Mouse (Mus musculus) cerebellum, postnatal 36 days (tissue): Measurements from ENCODE around the gene Nlrp1b.

Source experiments
- DNase-seq, 2 experiments: peaks; one replicate each; pipeline ENCODE4 v3.0.0; 2021 to 2022; ENCODE audit warnings: mixed read lengths in 2 of 2

Gene Nlrp1b

GRCm38 (mm10) chr11:71230684-71231480, at the start of gene Nlrp1b:
TSS of gene Nlrp1b (minus strand) at chr11:71230733.
- no peak for DNase-seq

- no peak for DNase-seq
Observed at GRCm38 (mm10) chr11:71261036-71261435, 30.5 kb upstream of the Nlrp1b start.

- no peak for DNase-seq
Observed at GRCm38 (mm10) chr11:71251333-71251732, 20.8 kb upstream of the Nlrp1b start.

GRCm38 (mm10) chr11:71224614-71225013, 5.9 kb downstream of the Nlrp1b start:
- DNase-seq, result no peak

- no peak for DNase-seq
Observed at GRCm38 (mm10) chr11:71202703-71203102, 27.8 kb downstream of the Nlrp1b start.

- no peak for DNase-seq
Observed at GRCm38 (mm10) chr11:71199349-71199748, 31.2 kb downstream of the Nlrp1b start.

- no peak for DNase-seq
Observed at GRCm38 (mm10) chr11:71169633-71170032, 60.9 kb downstream of the Nlrp1b start.

GRCm38 (mm10) chr11:71164139-71164538, 66.4 kb downstream of the Nlrp1b start:
- no peak for DNase-seq

GRCm38 (mm10) chr11:71159439-71160136, 70.9 kb downstream of the Nlrp1b start:
- DNase-seq, result no peak

- no peak for DNase-seq
Observed at GRCm38 (mm10) chr11:71155272-71155671, 75.3 kb downstream of the Nlrp1b start.

- no peak for DNase-seq
Observed at GRCm38 (mm10) chr11:71144661-71145060, 85.9 kb downstream of the Nlrp1b start, which contains the start of gene Nlrp1a. TSS of gene Nlrp1a (minus strand) at chr11:71144704.

GRCm38 (mm10) chr11:71142031-71142430, 88.5 kb downstream of the Nlrp1b start:
- DNase-seq, result no peak

- no peak for DNase-seq
Observed at GRCm38 (mm10) chr11:71107128-71107527, 123.4 kb downstream of the Nlrp1b start.

- DNase-seq, result no peak
Observed at GRCm38 (mm10) chr11:71106261-71107021, 124.1 kb downstream of the Nlrp1b start.

GRCm38 (mm10) chr11:71103931-71104330, 126.6 kb downstream of the Nlrp1b start:
- DNase-seq, result no peak
